Mouse (Mus musculus): ENCODE data around the gene Papola. TPM values are rescaled to one million over a fixed set of nuclear protein-coding genes. Genes with fewer than 3 reads are reported as not detected.
"Not testable (repeated sequence)": the region's sequence is repeated elsewhere in the genome, so short reads cannot be mapped to it uniquely, and the experiment has no call there.

The Papola gene
- polyA plus RNA-seq, 1 experiment: 144 TPM

- Histone ChIP-seq H3K4me1 (ENCODE audit: control insufficient read depth, insufficient read depth, low read length) (peaks cover 2% of the 10 kb centered on the region; the same call in 1 of the 2 replicates), H3K4me3 (ENCODE audit: insufficient read depth, low read length) (no peak overlapping the region), H3K27ac (ENCODE audit: insufficient read depth, low read depth, low read length) (no peak overlapping the region)
- TF ChIP-seq POLR2A (IDR thresholded peaks at IDR 0.05; ENCODE audit: borderline replicate concordance, low read depth, low read length) (no peak), CTCF (IDR thresholded peaks at IDR 0.05; ENCODE audit: low read depth, low read length) (no peak)
Observed at GRCm38 (mm10) chr12:105832541-105832940, 48.0 kb downstream of the Papola start.

GRCm38 (mm10) chr12:105834926-105835325, 50.4 kb downstream of the Papola start:
- Histone ChIP-seq H3K4me1 (ENCODE audit: control insufficient read depth, insufficient read depth, low read length) (peaks cover 1% of the 10 kb centered on the region; the same call in 1 of the 2 replicates), H3K4me3 (ENCODE audit: insufficient read depth, low read length) (no peak overlapping the region), H3K27ac (ENCODE audit: insufficient read depth, low read depth, low read length) (no peak overlapping the region)
- TF ChIP-seq POLR2A (IDR thresholded peaks at IDR 0.05; ENCODE audit: borderline replicate concordance, low read depth, low read length) (no peak), CTCF (IDR thresholded peaks at IDR 0.05; ENCODE audit: low read depth, low read length) (no peak)

- Histone ChIP-seq H3K27ac (ENCODE audit: insufficient read depth, low read depth, low read length) (no peak overlapping the region), H3K4me1 (ENCODE audit: control insufficient read depth, insufficient read depth, low read length) (no peaks in the 10 kb centered on the region), H3K4me3 (ENCODE audit: insufficient read depth, low read length) (no peak overlapping the region)
- no peak for TF ChIP-seq POLR2A (IDR thresholded peaks at IDR 0.05; ENCODE audit: borderline replicate concordance, low read depth, low read length)
- TF ChIP-seq CTCF (IDR thresholded peaks at IDR 0.05; ENCODE audit: low read depth, low read length): no peak
Observed at GRCm38 (mm10) chr12:105835571-105835970, 51.1 kb downstream of the Papola start.

- no peak for TF ChIP-seq POLR2A (IDR thresholded peaks at IDR 0.05; ENCODE audit: borderline replicate concordance, low read depth, low read length)
- no peak for TF ChIP-seq CTCF (IDR thresholded peaks at IDR 0.05; ENCODE audit: low read depth, low read length)
- Histone ChIP-seq H3K4me1 (ENCODE audit: control insufficient read depth, insufficient read depth, low read length) (no peaks in the 10 kb centered on the region), H3K4me3 (ENCODE audit: insufficient read depth, low read length) (no peak overlapping the region), H3K27ac (ENCODE audit: insufficient read depth, low read depth, low read length) (no peak overlapping the region)
Observed at GRCm38 (mm10) chr12:105836196-105836595, 51.7 kb downstream of the Papola start.

GRCm38 (mm10) chr12:105839096-105839495, 54.6 kb downstream of the Papola start:
- Histone ChIP-seq H3K4me3 (ENCODE audit: insufficient read depth, low read length) (no peak overlapping the region), H3K27ac (ENCODE audit: insufficient read depth, low read depth, low read length) (no peak overlapping the region), H3K4me1 (ENCODE audit: control insufficient read depth, insufficient read depth, low read length) (no peaks in the 10 kb centered on the region)
- TF ChIP-seq CTCF (IDR thresholded peaks at IDR 0.05; ENCODE audit: low read depth, low read length) (no peak), POLR2A (IDR thresholded peaks at IDR 0.05; ENCODE audit: borderline replicate concordance, low read depth, low read length) (no peak)

- not testable (repeated sequence) for H3K27ac ChIP-seq (ENCODE audit: insufficient read depth, low read depth, low read length); H3K4me3 ChIP-seq (ENCODE audit: insufficient read depth, low read length); H3K4me1 ChIP-seq (ENCODE audit: control insufficient read depth, insufficient read depth, low read length)
- 0 out of 2 replicates have a peak, but pooled peaks have one; percentile 28 for TF ChIP-seq CTCF (IDR thresholded peaks at IDR 0.05; ENCODE audit: low read depth, low read length)
Observed at GRCm38 (mm10) chr12:105840545-105840944, 56.1 kb downstream of the Papola start.

- H3K4me3 ChIP-seq (ENCODE audit: insufficient read depth, low read length): no peak overlapping the region
- no peaks in the 10 kb centered on the region for H3K4me1 ChIP-seq (ENCODE audit: control insufficient read depth, insufficient read depth, low read length)
- TF ChIP-seq CTCF (IDR thresholded peaks at IDR 0.05; ENCODE audit: low read depth, low read length) (no peak), POLR2A (IDR thresholded peaks at IDR 0.05; ENCODE audit: borderline replicate concordance, low read depth, low read length) (no peak)
- H3K27ac ChIP-seq (ENCODE audit: insufficient read depth, low read depth, low read length): no peak overlapping the region
Observed at GRCm38 (mm10) chr12:105843243-105844005, 58.9 kb downstream of the Papola start.

- Histone ChIP-seq H3K4me3 (ENCODE audit: insufficient read depth, low read length) (no peak overlapping the region), H3K27ac (ENCODE audit: insufficient read depth, low read depth, low read length) (no peak overlapping the region), H3K4me1 (ENCODE audit: control insufficient read depth, insufficient read depth, low read length) (no peaks in the 10 kb centered on the region)
- TF ChIP-seq CTCF (IDR thresholded peaks at IDR 0.05; ENCODE audit: low read depth, low read length): no peak
Observed at GRCm38 (mm10) chr12:105844406-105844805, 59.9 kb downstream of the Papola start.

- Histone ChIP-seq H3K4me1 (ENCODE audit: control insufficient read depth, insufficient read depth, low read length) (no peaks in the 10 kb centered on the region), H3K27ac (ENCODE audit: insufficient read depth, low read depth, low read length) (no peak overlapping the region), H3K4me3 (ENCODE audit: insufficient read depth, low read length) (no peak overlapping the region)
- no peak for TF ChIP-seq CTCF (IDR thresholded peaks at IDR 0.05; ENCODE audit: low read depth, low read length)
- no peak for TF ChIP-seq POLR2A (IDR thresholded peaks at IDR 0.05; ENCODE audit: borderline replicate concordance, low read depth, low read length)
Observed at GRCm38 (mm10) chr12:105849102-105849501, 64.6 kb downstream of the Papola start.

- no peaks in the 10 kb centered on the region for H3K4me1 ChIP-seq (ENCODE audit: control insufficient read depth, insufficient read depth, low read length)
Observed at GRCm38 (mm10) chr12:105850675-105851074, 66.2 kb downstream of the Papola start.

More at GRCm38 (mm10) chr12:105850675-105851074, 66.2 kb downstream of the Papola start:
- Histone ChIP-seq H3K4me3 (ENCODE audit: insufficient read depth, low read length) (no peak overlapping the region), H3K27ac (ENCODE audit: insufficient read depth, low read depth, low read length) (no peak overlapping the region)
- TF ChIP-seq POLR2A (IDR thresholded peaks at IDR 0.05; ENCODE audit: borderline replicate concordance, low read depth, low read length): no peak
